Mouse (Mus musculus) CH12.LX (cell line): Measurements from ENCODE around the gene Fam135a. TPM values are rescaled to one million over a fixed set of nuclear protein-coding genes. Genes with fewer than 3 reads are reported as not detected.

Experiments used
- DNase-seq: peaks from one replicate; pipeline ENCODE4 v3.0.0-alpha.2; 2013; ENCODE audit errors: extremely low read depth
- H3K27ac ChIP-seq: 2 replicates; pipeline ENCODE4 v1.5.1; 2012; ENCODE audit warnings: low read depth, mild to moderate bottlenecking, control low read depth, moderate library complexity; ENCODE audit not compliant: insufficient read depth
- H3K27me3 ChIP-seq: replicated peaks from 2 replicates; pipeline ENCODE3; 2012; ENCODE audit warnings: inconsistent platforms
- H3K36me3 ChIP-seq, 2 experiments: replicated peaks in 1 of 2; 2 replicates each; pipeline versions ENCODE3 to v1.6.1; 2012; ENCODE audit warnings: inconsistent platforms in 1 of 2, low read length in 1 of 2, mild to moderate bottlenecking in 1 of 2, mixed read lengths in 1 of 2, moderate library complexity in 1 of 2; ENCODE audit not compliant: control insufficient read depth in 1 of 2, insufficient read depth in 1 of 2
- H3K4me1 ChIP-seq, 2 experiments: 2 replicates each; pipeline ENCODE4 v1.6.1; 2012; ENCODE audit warnings: inconsistent platforms in 1 of 2, moderate library complexity in 1 of 2; ENCODE audit not compliant: insufficient read depth in 2 of 2, control insufficient read depth in 1 of 2
- H3K4me2 ChIP-seq: 2 replicates; pipeline ENCODE4 v1.6.1; 2012; ENCODE audit warnings: low read depth, mild to moderate bottlenecking, control low read depth; ENCODE audit not compliant: poor library complexity, insufficient read depth, severe bottlenecking
- H3K4me3 ChIP-seq, 3 experiments: fragments of 150-350 bp in 1 of 3; sonication (generic) in 1 of 3; replicated peaks in 1 of 3; 2 replicates each; pipeline versions ENCODE3 to v1.5.1; 2011 to 2012; ENCODE audit warnings: low read depth in 2 of 3, low read length in 2 of 3, mild to moderate bottlenecking in 2 of 3, moderate library complexity in 2 of 3, control low read depth in 1 of 3, improper control_type of control experiment in 1 of 3, inconsistent platforms in 1 of 3, mixed read lengths in 1 of 3; ENCODE audit not compliant: poor library complexity in 1 of 3
- H3K79me2 ChIP-seq: replicated peaks from 2 replicates; pipeline ENCODE4 v1.6.1; 2012; ENCODE audit warnings: mild to moderate bottlenecking, moderate library complexity; ENCODE audit not compliant: control insufficient read depth, poor library complexity, insufficient read depth, severe bottlenecking; ENCODE audit errors: extremely low read depth
- H3K9ac ChIP-seq: 2 replicates; pipeline ENCODE4 v1.6.1; 2012; ENCODE audit warnings: low read depth, mild to moderate bottlenecking, control low read depth, moderate library complexity; ENCODE audit not compliant: insufficient read depth
- H3K9me3 ChIP-seq: replicated peaks from 2 replicates; pipeline ENCODE3; 2012; ENCODE audit warnings: low read length, inconsistent platforms, mixed read lengths
- CHD1 ChIP-seq: IDR thresholded peaks from 2 replicates; pipeline ENCODE4 v1.6.1; 2012; ENCODE audit warnings: low read depth, low read length, improper control_type of control experiment, inconsistent platforms
- E2F4 ChIP-seq: IDR thresholded peaks from 2 replicates; pipeline ENCODE4 v1.6.1; 2011; ENCODE audit warnings: low read depth, low read length, improper control_type of control experiment; ENCODE audit not compliant: insufficient replicate concordance
- ELF1 ChIP-seq: IDR thresholded peaks from 2 replicates; pipeline ENCODE4 v1.6.1; 2014; ENCODE audit warnings: low read depth, mild to moderate bottlenecking, inconsistent platforms, low read length, improper control_type of control experiment
- ETS1 ChIP-seq: conservative IDR thresholded peaks from 2 replicates; pipeline ENCODE4 v1.6.1; 2012; ENCODE audit warnings: low read depth, mild to moderate bottlenecking, inconsistent platforms, low read length, improper control_type of control experiment, moderate library complexity
- GABPA ChIP-seq: IDR thresholded peaks from 2 replicates; pipeline ENCODE4 v1.6.1; 2012; ENCODE audit warnings: low read depth, low read length, improper control_type of control experiment, inconsistent platforms; ENCODE audit not compliant: insufficient replicate concordance
- HCFC1 ChIP-seq: IDR thresholded peaks from 2 replicates; pipeline ENCODE4 v1.6.1; 2012; ENCODE audit warnings: low read depth, mild to moderate bottlenecking, inconsistent platforms, low read length, improper control_type of control experiment
- IRF4 ChIP-seq: IDR thresholded peaks from 2 replicates; pipeline ENCODE4 v1.6.1; 2014; ENCODE audit warnings: low read depth, mild to moderate bottlenecking, inconsistent platforms, low read length, improper control_type of control experiment
- JUN ChIP-seq: IDR thresholded peaks from 2 replicates; pipeline ENCODE4 v1.6.1; 2011; ENCODE audit warnings: low read depth, mild to moderate bottlenecking, low read length, improper control_type of control experiment, moderate library complexity; ENCODE audit not compliant: insufficient read depth
- JUND ChIP-seq: conservative IDR thresholded peaks from 2 replicates; pipeline ENCODE4 v1.6.1; 2011; ENCODE audit warnings: low read depth, low read length, improper control_type of control experiment
- KAT2A ChIP-seq: IDR thresholded peaks from 2 replicates; pipeline ENCODE4 v1.6.1; 2012; ENCODE audit warnings: low read length, improper control_type of control experiment, inconsistent platforms; ENCODE audit not compliant: insufficient replicate concordance
- MAFK ChIP-seq: IDR thresholded peaks from 2 replicates; pipeline ENCODE4 v1.6.1; 2011; ENCODE audit warnings: low read length, improper control_type of control experiment; ENCODE audit not compliant: insufficient replicate concordance
- MAX ChIP-seq: IDR thresholded peaks from 2 replicates; pipeline ENCODE4 v1.6.1; 2011; ENCODE audit warnings: low read length, improper control_type of control experiment
- MEF2A ChIP-seq: IDR thresholded peaks from 2 replicates; pipeline ENCODE4 v1.6.1; 2014; ENCODE audit warnings: low read depth, mild to moderate bottlenecking, inconsistent platforms, low read length, improper control_type of control experiment, borderline replicate concordance
- MYC ChIP-seq: IDR thresholded peaks from 2 replicates; pipeline ENCODE4 v1.6.1; 2011; ENCODE audit warnings: low read depth, mild to moderate bottlenecking, improper control_type of control experiment, low read length
- NELFE ChIP-seq: IDR thresholded peaks from 2 replicates; pipeline ENCODE4 v1.6.1; 2011; ENCODE audit warnings: low read depth, low read length, improper control_type of control experiment
- NRF1 ChIP-seq: IDR thresholded peaks from 2 replicates; pipeline ENCODE4 v1.6.1; 2014; ENCODE audit warnings: low read depth, mild to moderate bottlenecking, inconsistent platforms, low read length, improper control_type of control experiment, moderate library complexity
- PAX5 ChIP-seq: IDR thresholded peaks from 2 replicates; pipeline ENCODE4 v1.6.1; 2012; ENCODE audit warnings: low read length, inconsistent platforms, mixed read lengths
- POLR2A ChIP-seq: IDR thresholded peaks from 2 replicates; pipeline ENCODE4 v1.6.1; 2011; ENCODE audit warnings: low read depth, mild to moderate bottlenecking, improper control_type of control experiment, low read length
- RAD21 ChIP-seq: IDR thresholded peaks from 2 replicates; pipeline ENCODE4 v1.6.1; 2011; ENCODE audit warnings: low read depth, mild to moderate bottlenecking, low read length, improper control_type of control experiment, moderate library complexity
- SIN3A ChIP-seq: IDR thresholded peaks from 2 replicates; pipeline ENCODE4 v1.6.1; 2012; ENCODE audit warnings: low read length, improper control_type of control experiment, inconsistent platforms
- SMC3 ChIP-seq: IDR thresholded peaks from 2 replicates; pipeline ENCODE4 v1.6.1; 2011; ENCODE audit warnings: low read depth, low read length, improper control_type of control experiment
- TBP ChIP-seq: conservative IDR thresholded peaks from 2 replicates; pipeline ENCODE4 v1.6.1; 2011; ENCODE audit warnings: low read depth, low read length, improper control_type of control experiment
- TCF12 ChIP-seq: IDR thresholded peaks from 2 replicates; pipeline ENCODE4 v1.6.1; 2014; ENCODE audit warnings: low read depth, mild to moderate bottlenecking, inconsistent platforms, low read length, improper control_type of control experiment
- UBTF ChIP-seq: IDR thresholded peaks from 2 replicates; pipeline ENCODE4 v1.6.1; 2012; ENCODE audit warnings: low read depth, mild to moderate bottlenecking, inconsistent platforms, low read length, improper control_type of control experiment, moderate library complexity
- USF1 ChIP-seq: IDR thresholded peaks from 2 replicates; pipeline ENCODE4 v1.6.1; 2014; ENCODE audit warnings: low read depth, mild to moderate bottlenecking, inconsistent platforms, low read length, improper control_type of control experiment
- USF2 ChIP-seq: conservative IDR thresholded peaks from 2 replicates; pipeline ENCODE4 v1.6.1; 2011; ENCODE audit warnings: low read depth, low read length, improper control_type of control experiment
- ZC3H11A ChIP-seq: IDR thresholded peaks from 2 replicates; pipeline ENCODE4 v1.6.1; 2012; ENCODE audit warnings: low read depth, mild to moderate bottlenecking, inconsistent platforms, low read length, improper control_type of control experiment
- ZKSCAN1 ChIP-seq: IDR thresholded peaks from 2 replicates; pipeline ENCODE4 v1.6.1; 2012; ENCODE audit warnings: low read depth, inconsistent platforms, low read length, improper control_type of control experiment, borderline replicate concordance
- ZMIZ1 ChIP-seq: IDR thresholded peaks from 2 replicates; pipeline ENCODE4 v1.6.1; 2012; ENCODE audit warnings: low read depth, mild to moderate bottlenecking, inconsistent platforms, low read length, improper control_type of control experiment
- ZNF384 ChIP-seq: IDR thresholded peaks from 2 replicates; pipeline ENCODE4 v1.6.1; 2012; ENCODE audit warnings: low read depth, low read length, improper control_type of control experiment, inconsistent platforms
- dilution Hi-C: fragments of 300-500 bp; cut with MboI; formaldehyde crosslinking; loops from 2 replicates; pipeline ENCODE4 v1.14.3; 2020; ENCODE audit warnings: low sequenced_read_pairs; ENCODE audit not compliant: extremely low pct_unique_long_range_greater_than_20kb, extremely low pct_ligation_motif_present
- in situ Hi-C: fragments of 300-500 bp; cut with MboI; formaldehyde crosslinking; loops from 3 replicates; pipeline ENCODE4 v1.14.3; 2019; ENCODE audit warnings: low sequenced_read_pairs, low pct_ligation_motif_present, low pct_unique_long_range_greater_than_20kb, mixed read lengths
- polyA plus RNA-seq: library from polyadenylated mRNA; unstranded; fragments of >175 nt; gene quantifications from 2 replicates; pipeline ENCODE4 v1.2.1, GENCODE M21; 2012; ENCODE audit warnings: low read depth; ENCODE audit not compliant: insufficient read length
- total RNA-seq, 2 experiments: library from RNA; depleted of rRNA; stranded (reverse); fragments of 300-350 nt in 1 of 2; fragments of >200 nt in 1 of 2; gene quantifications; 2 replicates each; pipeline ENCODE4 v1.2.3; 2012 to 2014

The Fam135a gene
- total and polyA plus RNA-seq, 3 experiments = 1.5 to 2.1 (median 2.0) TPM

DNA sequence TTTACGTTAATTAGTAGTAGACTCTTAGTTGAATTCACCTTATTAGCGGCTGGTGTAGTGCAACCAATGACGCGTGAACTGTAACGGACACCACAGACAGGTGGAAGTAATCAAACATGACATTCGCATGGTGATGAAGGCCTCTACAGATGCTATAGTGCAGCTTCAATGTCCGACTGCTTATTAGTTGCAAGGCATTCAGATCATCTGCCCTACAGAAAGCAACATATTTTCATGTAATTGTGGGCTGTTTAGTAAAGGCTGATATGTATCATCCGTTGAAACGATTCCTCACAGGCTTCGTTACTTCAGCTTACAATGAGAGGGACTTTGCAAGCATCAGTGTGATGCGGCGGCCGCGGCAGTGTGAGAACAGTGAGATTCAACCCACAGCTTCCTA is 44.4 kb downstream of the Fam135a start:
- TF ChIP-seq TCF12 (no peak), MAX (no peak), USF2 (no peak), GABPA (no peak), RAD21 (no peak), ZKSCAN1 (no peak), ZNF384 (no peak), MEF2A (no peak), UBTF (no peak)
- in situ Hi-C loops = no loop called here

GRCm38 (mm10) chr1:24046730-24047510 is 53.2 kb downstream of the Fam135a start:
- H3K4me3 ChIP-seq = peak overlapping the region in 1 of 3 experiments; percentile 17
- H3K27ac ChIP-seq = peak overlapping the region; percentile 96
- peaks cover 3 to 44% of the 10 kb centered on the region in 2 experiments for H3K4me1 ChIP-seq
- peak overlapping the region; percentile 85 for H3K4me2 ChIP-seq
- no peaks in the 10 kb centered on the region for H3K27me3 ChIP-seq
- peak; percentile 66 for DNase-seq
- no peaks in the 10 kb centered on the region for H3K9me3 ChIP-seq
- no peaks in the 10 kb centered on the region for H3K36me3 ChIP-seq
- dilution Hi-C loops = no loop called here
- H3K9ac ChIP-seq = peak overlapping the region; percentile 43
- no peaks in the 10 kb centered on the region for H3K79me2 ChIP-seq
- in situ Hi-C loops = loop anchor here (25.0 kb wide), 1 partner anchor 90 kb away; no protein-coding TSS in a partner anchor
- TF ChIP-seq IRF4 (peak; percentile 61), USF2 (no peak), MAFK (peak; percentile 68; the same call in 1 of the 2 replicates), TCF12 (peak; percentile 38; the same call in 1 of the 2 replicates), POLR2A (no peak; the same call in 1 of the 2 replicates), MAX (0 out of 2 replicates have a peak, but pooled peaks have one; percentile 19), ZMIZ1 (no peak), ZC3H11A (no peak), MEF2A (peak; percentile 77; the same call in 1 of the 2 replicates), KAT2A (no peak), TBP (peak; percentile 58; the same call in 1 of the 2 replicates), ELF1 (no peak), JUND (peak; percentile 78), CHD1 (peak; percentile 93), HCFC1 (no peak), ETS1 (peak; percentile 49; the same call in 1 of the 2 replicates), SIN3A (0 out of 2 replicates have a peak, but pooled peaks have one; percentile 42), SMC3 (no peak), PAX5 (no peak), USF1 (no peak), NELFE (0 out of 2 replicates have a peak, but pooled peaks have one; percentile 17), E2F4 (no peak), JUN (peak; percentile 87), MYC (peak; percentile 86), NRF1 (no peak)

More for the DNA sequence above, 44.4 kb downstream of the Fam135a start:
- no peaks in the 10 kb centered on the region for H3K27me3 ChIP-seq
- DNase-seq = no peak
- H3K9ac ChIP-seq = no peak overlapping the region
- peaks cover 4 to 8% of the 10 kb centered on the region in 2 experiments; a peak in 3 of 4 replicates for H3K4me1 ChIP-seq
- dilution Hi-C loops = no loop called here
- H3K27ac ChIP-seq = no peak overlapping the region
- no peaks in the 10 kb centered on the region for H3K9me3 ChIP-seq
- H3K4me2 ChIP-seq = no peak overlapping the region
- H3K36me3 ChIP-seq = no peaks in the 10 kb centered on the region
- H3K4me3 ChIP-seq = no peak overlapping the region
- H3K79me2 ChIP-seq = no peaks in the 10 kb centered on the region
